Mouse (Mus musculus): ENCODE measurements at regions not wholly inside any gene's neighbourhood (a gene's known extent, or its start where the extent isn't known, plus 50 kb on each side); places are given as distances from the start of the nearest gene placed in this dataset.

DNA sequence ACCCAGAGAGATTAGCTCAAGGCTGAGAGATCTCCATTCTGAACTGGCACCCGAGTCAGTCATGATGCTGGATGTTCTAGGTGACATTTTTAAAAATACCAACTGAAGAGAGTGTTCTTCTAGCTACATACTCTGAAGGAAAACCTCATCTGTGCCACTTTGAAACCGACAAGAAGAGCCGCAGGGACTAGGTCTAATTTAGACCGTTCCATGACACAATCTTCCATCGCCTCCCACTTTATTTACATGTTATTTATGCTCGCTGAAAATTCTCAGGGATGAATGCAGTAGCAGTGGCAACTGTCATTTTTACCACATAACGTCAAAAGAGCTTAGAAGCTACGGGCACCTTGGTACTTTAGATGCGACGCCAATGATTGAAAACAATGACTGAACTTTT lies 514.1 kb upstream of the Gm10131 start:
- no peak for DNase-seq
- no peak for TF ChIP-seq CTCF (IDR thresholded peaks at IDR 0.05; ENCODE audit: borderline replicate concordance, insufficient read depth, low read depth, low read length)
- no peak for TF ChIP-seq POLR2A (IDR thresholded peaks at IDR 0.05; ENCODE audit: borderline replicate concordance, insufficient read depth, low read length)
- 90% methylated on average over 10 of the region's 10 CpGs for WGBS
- no peaks in the 10 kb centered on the region for H3K27me3 ChIP-seq (ENCODE audit: control insufficient read depth, insufficient read depth, low read length)
- H3K4me3 ChIP-seq (replicated peaks; ENCODE audit: insufficient read depth, low read depth, low read length): no peak overlapping the region
- H3K27ac ChIP-seq (ENCODE audit: insufficient read depth, low read length): no peak overlapping the region
- peaks cover 4% of the 10 kb centered on the region; the same call in 1 of the 2 replicates for H3K4me1 ChIP-seq (ENCODE audit: control insufficient read depth, insufficient read depth, low read length)

DNA sequence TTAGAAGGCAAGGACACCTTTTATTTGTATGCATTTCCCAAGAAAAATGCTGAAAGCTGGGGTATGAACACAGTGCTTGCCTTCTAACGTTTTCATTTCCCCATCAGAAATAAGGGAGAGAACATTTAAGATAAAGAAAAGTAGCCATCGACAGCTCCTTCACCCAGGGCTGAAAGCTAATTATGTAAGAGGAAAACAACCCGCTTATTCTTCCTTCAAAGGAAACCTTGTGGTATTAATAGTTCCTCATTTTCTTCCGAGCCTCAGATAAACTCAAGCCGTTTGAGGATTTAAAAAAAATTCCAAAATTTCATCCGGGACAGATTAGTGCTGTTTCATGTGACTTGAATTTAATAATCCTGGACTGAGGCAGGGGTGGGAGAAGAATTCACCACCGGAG lies 512.2 kb upstream of the Gm10131 start:
- 88% methylated on average over 7 of the region's 7 CpGs for WGBS
- DNase-seq: no peak
- Histone ChIP-seq H3K4me3 (replicated peaks; ENCODE audit: insufficient read depth, low read depth, low read length) (no peak overlapping the region), H3K4me1 (ENCODE audit: control insufficient read depth, insufficient read depth, low read length) (peaks cover 4% of the 10 kb centered on the region; the same call in 1 of the 2 replicates), H3K27ac (ENCODE audit: insufficient read depth, low read length) (no peak overlapping the region), H3K27me3 (ENCODE audit: control insufficient read depth, insufficient read depth, low read length) (no peaks in the 10 kb centered on the region)
- TF ChIP-seq CTCF (IDR thresholded peaks at IDR 0.05; ENCODE audit: borderline replicate concordance, insufficient read depth, low read depth, low read length) (no peak), POLR2A (IDR thresholded peaks at IDR 0.05; ENCODE audit: borderline replicate concordance, insufficient read depth, low read length) (no peak)

DNA sequence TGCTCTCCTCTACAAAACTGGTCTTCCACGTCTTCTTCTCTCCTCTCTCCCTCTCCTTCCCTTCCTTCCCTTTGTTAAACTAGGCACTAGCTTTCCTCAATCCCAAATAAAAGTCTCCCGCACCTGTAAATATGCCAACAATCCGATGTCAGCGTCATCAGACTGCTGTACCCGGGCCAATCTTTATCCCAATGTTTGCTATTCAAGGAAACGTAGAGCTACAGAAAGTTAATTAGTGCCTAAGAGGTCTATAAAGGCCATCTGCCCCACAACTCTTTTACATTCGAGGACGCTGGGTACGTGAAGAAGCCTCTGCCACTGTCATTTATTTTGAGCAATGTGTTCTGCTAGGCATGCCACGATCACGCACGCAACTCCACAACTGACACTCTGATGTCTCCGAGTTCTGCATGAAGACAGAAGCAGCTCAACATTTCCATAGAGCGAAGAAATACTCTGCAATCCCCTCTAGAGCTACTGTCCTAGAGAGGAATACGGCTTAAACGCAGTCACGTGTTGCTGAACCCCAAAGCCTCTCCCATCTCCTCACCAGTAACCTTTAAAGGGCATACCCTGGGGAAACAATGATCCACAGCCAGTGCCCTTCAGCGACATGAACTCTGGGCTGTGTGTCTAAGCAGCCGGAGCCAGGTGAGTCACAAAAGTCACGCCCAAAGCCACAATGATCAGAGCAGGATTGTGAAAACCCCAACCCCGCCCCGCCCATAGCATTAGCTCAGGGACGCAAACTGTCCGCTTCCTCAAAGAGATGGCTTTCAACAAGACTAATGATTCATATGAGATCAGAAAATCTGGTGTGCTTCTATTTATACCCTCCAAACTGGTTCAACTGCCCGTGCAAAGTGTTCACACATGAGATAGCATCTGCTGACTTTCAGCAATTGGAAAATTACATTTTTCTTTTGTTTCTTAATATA lies 510.9 kb upstream of the Gm10131 start:
- peak in 1 of 2 experiments; percentile 7 for DNase-seq
- WGBS: 62% methylated on average over 25 of the region's 25 CpGs
- Histone ChIP-seq H3K4me3 (replicated peaks; ENCODE audit: insufficient read depth, low read depth, low read length) (no peak overlapping the region), H3K4me1 (ENCODE audit: control insufficient read depth, insufficient read depth, low read length) (peaks cover 4% of the 10 kb centered on the region; the same call in 1 of the 2 replicates), H3K27ac (ENCODE audit: insufficient read depth, low read length) (no peak overlapping the region), H3K27me3 (ENCODE audit: control insufficient read depth, insufficient read depth, low read length) (no peaks in the 10 kb centered on the region)
- TF ChIP-seq POLR2A (IDR thresholded peaks at IDR 0.05; ENCODE audit: borderline replicate concordance, insufficient read depth, low read length) (no peak), CTCF (IDR thresholded peaks at IDR 0.05; ENCODE audit: borderline replicate concordance, insufficient read depth, low read depth, low read length) (no peak)

DNA sequence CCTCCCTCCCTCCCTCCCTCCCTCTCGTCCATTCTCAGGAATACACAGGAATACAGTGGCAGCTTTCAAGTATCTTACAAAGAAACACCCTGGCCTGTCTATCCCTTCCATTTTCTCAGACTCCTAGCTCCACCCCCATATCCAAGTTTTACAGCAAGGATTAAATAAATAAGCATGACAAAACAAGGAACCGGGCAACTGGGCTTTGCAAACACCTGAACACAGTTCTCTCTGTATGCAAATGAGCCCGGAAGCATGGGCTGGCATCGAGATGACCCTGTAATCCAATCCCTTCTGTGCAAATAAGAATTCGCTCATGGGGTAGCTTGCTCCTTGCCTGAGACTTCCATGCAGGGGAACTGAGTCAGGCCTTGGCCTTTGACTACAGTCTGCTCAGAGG lies 506.5 kb upstream of the Gm10131 start:
- TF ChIP-seq CTCF (IDR thresholded peaks at IDR 0.05; ENCODE audit: borderline replicate concordance, insufficient read depth, low read depth, low read length): no peak
- Histone ChIP-seq H3K4me1 (ENCODE audit: control insufficient read depth, insufficient read depth, low read length) (peaks cover 13% of the 10 kb centered on the region), H3K4me3 (replicated peaks; ENCODE audit: insufficient read depth, low read depth, low read length) (no peak overlapping the region), H3K27ac (ENCODE audit: insufficient read depth, low read length) (no peak overlapping the region), H3K27me3 (ENCODE audit: control insufficient read depth, insufficient read depth, low read length) (no peaks in the 10 kb centered on the region)
- no peak for DNase-seq
- WGBS: 78% methylated on average over 5 of the region's 5 CpGs

DNA sequence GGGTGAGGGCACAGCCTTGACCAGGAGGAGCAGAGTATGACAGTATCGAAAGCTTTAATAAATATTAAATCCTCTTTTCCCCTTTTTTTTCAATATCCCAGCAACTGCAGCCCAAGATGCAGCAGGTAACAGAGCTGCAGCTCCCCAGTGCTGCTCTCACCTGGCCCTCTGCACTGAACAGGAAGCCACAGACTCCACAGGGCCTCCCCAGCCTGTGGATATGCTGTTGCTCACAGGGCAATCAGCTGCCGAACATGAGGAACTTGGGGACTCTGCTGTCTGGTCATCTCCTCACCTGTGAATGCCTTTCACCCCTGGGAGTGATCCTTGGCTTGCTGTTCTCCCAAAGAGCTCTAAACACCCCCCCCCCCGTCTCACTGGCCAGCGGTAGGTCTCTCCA lies 503.4 kb upstream of the Gm10131 start:
- TF ChIP-seq POLR2A (IDR thresholded peaks at IDR 0.05; ENCODE audit: borderline replicate concordance, insufficient read depth, low read length): no peak
- WGBS: 79% methylated on average over 4 of the region's 4 CpGs
- Histone ChIP-seq H3K27me3 (ENCODE audit: control insufficient read depth, insufficient read depth, low read length) (no peaks in the 10 kb centered on the region), H3K4me1 (ENCODE audit: control insufficient read depth, insufficient read depth, low read length) (peaks cover 9% of the 10 kb centered on the region), H3K27ac (ENCODE audit: insufficient read depth, low read length) (no peak overlapping the region), H3K4me3 (replicated peaks; ENCODE audit: insufficient read depth, low read depth, low read length) (no peak overlapping the region)
- DNase-seq: no peak

DNA sequence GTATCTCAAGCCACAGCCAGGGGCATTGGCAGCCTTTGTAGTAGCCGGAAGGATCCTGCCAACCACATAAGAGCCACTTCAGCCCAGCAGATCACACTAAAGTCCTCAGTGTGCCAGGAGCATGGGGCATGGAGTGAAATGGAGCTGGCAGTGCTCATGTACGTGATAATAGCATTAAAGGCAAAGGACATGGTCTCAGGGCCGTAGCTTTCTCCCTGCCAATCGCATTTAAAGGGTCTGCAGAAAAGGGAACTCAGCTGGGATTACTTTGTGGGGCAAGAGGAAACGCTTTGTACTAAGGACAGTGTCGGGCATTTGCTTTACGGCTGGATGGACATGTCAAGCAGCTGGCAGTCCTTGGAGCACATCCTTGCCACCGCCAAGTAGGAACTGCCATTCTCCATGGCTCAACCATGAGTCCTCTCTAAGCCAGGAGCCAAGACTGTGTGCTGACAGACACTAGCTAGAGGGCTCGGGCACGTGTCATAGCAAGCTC lies 502.5 kb upstream of the Gm10131 start:
- Histone ChIP-seq H3K27ac (ENCODE audit: insufficient read depth, low read length) (no peak overlapping the region), H3K4me3 (replicated peaks; ENCODE audit: insufficient read depth, low read depth, low read length) (no peak overlapping the region), H3K4me1 (ENCODE audit: control insufficient read depth, insufficient read depth, low read length) (peaks cover 9% of the 10 kb centered on the region), H3K27me3 (ENCODE audit: control insufficient read depth, insufficient read depth, low read length) (no peaks in the 10 kb centered on the region)
- TF ChIP-seq POLR2A (IDR thresholded peaks at IDR 0.05; ENCODE audit: borderline replicate concordance, insufficient read depth, low read length) (no peak), CTCF (IDR thresholded peaks at IDR 0.05; ENCODE audit: borderline replicate concordance, insufficient read depth, low read depth, low read length) (no peak)
- peak; percentile 20 to 41 for DNase-seq
- 23% methylated on average over 10 of the region's 10 CpGs for WGBS

DNA sequence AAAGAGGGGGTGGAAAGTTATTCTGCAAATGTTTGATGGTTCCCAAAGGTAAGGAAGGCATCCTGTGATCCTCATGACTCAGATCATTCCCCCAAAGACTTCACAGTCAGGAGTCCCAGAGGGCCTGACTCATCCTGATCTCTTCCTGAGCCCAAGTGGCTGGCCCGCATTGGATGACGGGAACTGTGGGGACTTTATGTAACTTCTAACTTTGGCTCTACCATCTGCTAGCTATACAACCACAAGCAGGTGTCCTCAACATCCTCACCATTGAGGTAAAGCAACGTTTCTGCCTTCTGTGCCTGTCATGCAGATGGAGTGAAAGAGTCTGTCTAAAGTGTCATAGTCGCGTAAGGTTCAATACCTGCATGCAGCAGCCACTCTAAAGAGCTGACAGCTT lies 501.6 kb upstream of the Gm10131 start:
- no peak overlapping the region for H3K27ac ChIP-seq (ENCODE audit: insufficient read depth, low read length)
- TF ChIP-seq POLR2A (IDR thresholded peaks at IDR 0.05; ENCODE audit: borderline replicate concordance, insufficient read depth, low read length): no peak
- no peak for TF ChIP-seq CTCF (IDR thresholded peaks at IDR 0.05; ENCODE audit: borderline replicate concordance, insufficient read depth, low read depth, low read length)
- H3K27me3 ChIP-seq (ENCODE audit: control insufficient read depth, insufficient read depth, low read length): no peaks in the 10 kb centered on the region
- DNase-seq: peak in 1 of 2 experiments; percentile 10
- 79% methylated on average over 5 of the region's 5 CpGs for WGBS
- peaks cover 9% of the 10 kb centered on the region for H3K4me1 ChIP-seq (ENCODE audit: control insufficient read depth, insufficient read depth, low read length)
- H3K4me3 ChIP-seq (replicated peaks; ENCODE audit: insufficient read depth, low read depth, low read length): no peak overlapping the region

DNA sequence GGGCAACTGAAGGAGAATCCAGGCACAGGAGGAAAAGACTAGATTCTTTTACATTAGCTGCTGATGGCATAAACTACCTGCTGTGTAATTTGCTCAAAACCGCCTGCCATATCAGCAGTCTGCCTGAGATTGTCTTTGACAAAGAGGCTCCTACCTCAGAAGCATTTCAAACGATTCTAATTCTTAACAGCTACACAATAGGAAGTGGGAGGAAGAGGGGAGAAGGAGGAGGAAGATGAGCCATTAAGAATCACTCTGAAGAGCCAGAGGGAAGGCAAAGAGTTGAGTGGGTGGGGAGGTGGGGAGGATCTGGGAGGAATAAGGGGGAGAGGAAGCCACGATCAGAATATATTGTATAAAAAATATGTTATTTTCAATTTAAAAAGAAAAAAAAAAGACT lies 500.9 kb upstream of the Gm10131 start:
- Histone ChIP-seq H3K4me1 (ENCODE audit: control insufficient read depth, insufficient read depth, low read length) (peaks cover 9% of the 10 kb centered on the region), H3K4me3 (replicated peaks; ENCODE audit: insufficient read depth, low read depth, low read length) (no peak overlapping the region), H3K27ac (ENCODE audit: insufficient read depth, low read length) (no peak overlapping the region), H3K27me3 (ENCODE audit: control insufficient read depth, insufficient read depth, low read length) (no peaks in the 10 kb centered on the region)
- DNase-seq: no peak
- TF ChIP-seq CTCF (IDR thresholded peaks at IDR 0.05; ENCODE audit: borderline replicate concordance, insufficient read depth, low read depth, low read length): no peak
- no peak for TF ChIP-seq POLR2A (IDR thresholded peaks at IDR 0.05; ENCODE audit: borderline replicate concordance, insufficient read depth, low read length)
- 87% methylated on average over 3 of the region's 3 CpGs for WGBS
